Mouse (Mus musculus) embryonic facial prominence, embryonic 11.5 days (tissue): ENCODE measurements at regions not wholly inside any gene's neighbourhood (a gene's known extent, or its start where the extent isn't known, plus 50 kb on each side); places are given as distances from the start of the nearest gene placed in this dataset.
A peak's percentile ranks its signal among the peaks of the same experiment; 100 is the strongest.

Experiments
- ATAC-seq: fragments of 200-750 bp; cut with Nextera tagmentation; replicated peaks from 2 replicates; pipeline ENCODE4 v1.8.0; 2017; ENCODE audit warnings: low read depth; ENCODE audit not compliant: insufficient number of reproducible peaks, low FRiP score, low TSS enrichment
- DNase-seq: peaks from one replicate; pipeline ENCODE4 v3.0.0-alpha.2; 2015; ENCODE audit warnings: low spot score
- H3K27ac ChIP-seq: fragments of 300-500 bp; sonication (generic); replicated peaks from 2 replicates; pipeline ENCODE4 v1.5.1; 2014; ENCODE audit warnings: mild to moderate bottlenecking, low read depth, low read length, control low read depth
- H3K27me3 ChIP-seq: fragments of 300-500 bp; sonication (generic); 2 replicates; pipeline ENCODE4 v1.6.1; 2014; ENCODE audit warnings: mild to moderate bottlenecking, low read length, moderate library complexity, mixed read lengths; ENCODE audit not compliant: control insufficient read depth, insufficient read depth
- H3K36me3 ChIP-seq: fragments of 300-500 bp; sonication (generic); replicated peaks from 2 replicates; pipeline ENCODE4 v1.6.1; 2014; ENCODE audit warnings: low read depth, mild to moderate bottlenecking, low read length, moderate library complexity, mixed read lengths; ENCODE audit not compliant: control insufficient read depth, insufficient read depth
- H3K4me1 ChIP-seq: fragments of 300-500 bp; sonication (generic); 2 replicates; pipeline ENCODE4 v1.6.1; 2014; ENCODE audit warnings: low read length, mixed read lengths; ENCODE audit not compliant: control insufficient read depth, insufficient read depth
- H3K4me2 ChIP-seq: fragments of 300-500 bp; sonication (generic); 2 replicates; pipeline ENCODE4 v1.6.1; 2014; ENCODE audit warnings: low read depth, mild to moderate bottlenecking, control low read depth, low read length, moderate library complexity
- H3K4me3 ChIP-seq: fragments of 300-500 bp; sonication (generic); 2 replicates; pipeline ENCODE4 v1.5.1; 2014; ENCODE audit warnings: low read depth, low read length, control low read depth
- H3K9ac ChIP-seq: fragments of 300-500 bp; sonication (generic); replicated peaks from 2 replicates; pipeline ENCODE4 v1.6.1; 2014; ENCODE audit warnings: mild to moderate bottlenecking, control low read depth, low read length
- H3K9me3 ChIP-seq: fragments of 300-500 bp; sonication (generic); replicated peaks from 2 replicates; pipeline ENCODE4 v1.6.1; 2016; ENCODE audit warnings: mild to moderate bottlenecking, low read length, inconsistent platforms, mixed read lengths; ENCODE audit not compliant: control insufficient read depth
- WGBS: fragments of 180-500 bp; shearing (Covaris S2); extraction: QIAGEN DNeasy Blood & Tissue Kit; methylation state at CpG from one replicate; pipeline ENCODE4 v1.1.7; 2014; 5-methylcytosine and 5-hydroxymethylcytosine counted together

GRCm38 (mm10) chr5:12892333-12892732 is 232.9 kb upstream of the Sema3a start:
- DNase-seq (no peak), ATAC-seq (no peak)
- no peak overlapping the region for H3K27ac ChIP-seq
- H3K36me3 ChIP-seq = no peaks in the 10 kb centered on the region
- no peaks in the 10 kb centered on the region for H3K27me3 ChIP-seq
- no peaks in the 10 kb centered on the region for H3K9me3 ChIP-seq
- H3K9ac ChIP-seq = no peak overlapping the region
- H3K4me1 ChIP-seq = no peaks in the 10 kb centered on the region
- no peak overlapping the region for H3K4me2 ChIP-seq
- no peak overlapping the region for H3K4me3 ChIP-seq

GRCm38 (mm10) chr5:12894638-12895037 is 230.6 kb upstream of the Sema3a start:
- Histone ChIP-seq H3K27me3 (no peaks in the 10 kb centered on the region), H3K36me3 (no peaks in the 10 kb centered on the region), H3K4me3 (no peak overlapping the region), H3K9me3 (no peaks in the 10 kb centered on the region), H3K4me2 (no peak overlapping the region), H3K4me1 (no peaks in the 10 kb centered on the region), H3K27ac (no peak overlapping the region), H3K9ac (no peak overlapping the region)
- ATAC-seq = peak; percentile 65; the same call in 1 of the 2 replicates
- no peak for DNase-seq
- 59% methylated on average over 2 of the region's 2 CpGs for WGBS

- H3K4me2 ChIP-seq = no peak overlapping the region
- no peak overlapping the region for H3K4me3 ChIP-seq
- no peaks in the 10 kb centered on the region for H3K9me3 ChIP-seq
- H3K27ac ChIP-seq = no peak overlapping the region
- H3K27me3 ChIP-seq = no peaks in the 10 kb centered on the region
- no peaks in the 10 kb centered on the region for H3K36me3 ChIP-seq
- ATAC-seq (no peak), DNase-seq (no peak)
- no peak overlapping the region for H3K9ac ChIP-seq
- H3K4me1 ChIP-seq = no peaks in the 10 kb centered on the region
These were observed 214.5 kb upstream of the Sema3a start for GRCm38 (mm10) chr5:12910741-12911140.

- 39% methylated on average over 1 of the region's 1 CpGs for WGBS
- H3K9me3 ChIP-seq = no peaks in the 10 kb centered on the region
- no peak overlapping the region for H3K4me2 ChIP-seq
- H3K27me3 ChIP-seq = no peaks in the 10 kb centered on the region
- no peak overlapping the region for H3K4me3 ChIP-seq
- H3K4me1 ChIP-seq = no peaks in the 10 kb centered on the region
- ATAC-seq (no peak), DNase-seq (no peak)
- H3K9ac ChIP-seq = no peak overlapping the region
- no peaks in the 10 kb centered on the region for H3K36me3 ChIP-seq
- no peak overlapping the region for H3K27ac ChIP-seq
These were observed 210.8 kb upstream of the Sema3a start for GRCm38 (mm10) chr5:12914395-12914794.

- Histone ChIP-seq H3K9ac (no peak overlapping the region), H3K36me3 (no peaks in the 10 kb centered on the region), H3K27me3 (no peaks in the 10 kb centered on the region), H3K27ac (no peak overlapping the region), H3K4me2 (no peak overlapping the region), H3K4me1 (no peaks in the 10 kb centered on the region), H3K4me3 (no peak overlapping the region), H3K9me3 (no peaks in the 10 kb centered on the region)
- DNase-seq (no peak), ATAC-seq (no peak)
- WGBS = 92% methylated on average over 2 of the region's 2 CpGs
These were observed 205.9 kb upstream of the Sema3a start for GRCm38 (mm10) chr5:12919335-12919734.

- ATAC-seq (no peak), DNase-seq (no peak)
- Histone ChIP-seq H3K4me1 (no peaks in the 10 kb centered on the region), H3K4me3 (no peak overlapping the region), H3K4me2 (no peak overlapping the region), H3K27ac (no peak overlapping the region), H3K36me3 (no peaks in the 10 kb centered on the region), H3K9ac (no peak overlapping the region), H3K27me3 (no peaks in the 10 kb centered on the region), H3K9me3 (no peaks in the 10 kb centered on the region)
These were observed 202.3 kb upstream of the Sema3a start for GRCm38 (mm10) chr5:12922889-12923288.

- H3K27ac ChIP-seq = no peak overlapping the region
- H3K36me3 ChIP-seq = no peaks in the 10 kb centered on the region
- DNase-seq (no peak), ATAC-seq (no peak)
- H3K4me3 ChIP-seq = no peak overlapping the region
- H3K4me1 ChIP-seq = no peaks in the 10 kb centered on the region
- no peaks in the 10 kb centered on the region for H3K27me3 ChIP-seq
- H3K4me2 ChIP-seq = no peak overlapping the region
- no peak overlapping the region for H3K9ac ChIP-seq
- H3K9me3 ChIP-seq = no peaks in the 10 kb centered on the region
These were observed 199.7 kb upstream of the Sema3a start for GRCm38 (mm10) chr5:12925466-12925865.

GRCm38 (mm10) chr5:12926289-12926688 is 198.9 kb upstream of the Sema3a start:
- H3K27me3 ChIP-seq = no peaks in the 10 kb centered on the region
- no peaks in the 10 kb centered on the region for H3K36me3 ChIP-seq
- H3K4me1 ChIP-seq = no peaks in the 10 kb centered on the region
- no peaks in the 10 kb centered on the region for H3K9me3 ChIP-seq
- DNase-seq (no peak), ATAC-seq (no peak)
- H3K27ac ChIP-seq = no peak overlapping the region
- no peak overlapping the region for H3K4me3 ChIP-seq
- H3K9ac ChIP-seq = no peak overlapping the region
- WGBS = 69% methylated on average over 8 of the region's 8 CpGs
- no peak overlapping the region for H3K4me2 ChIP-seq

- H3K9me3 ChIP-seq = no peaks in the 10 kb centered on the region
- 89% methylated on average over 3 of the region's 3 CpGs for WGBS
- DNase-seq (no peak), ATAC-seq (no peak)
- no peaks in the 10 kb centered on the region for H3K4me1 ChIP-seq
- H3K27me3 ChIP-seq = no peaks in the 10 kb centered on the region
- H3K36me3 ChIP-seq = no peaks in the 10 kb centered on the region
- H3K4me3 ChIP-seq = no peak overlapping the region
- H3K9ac ChIP-seq = no peak overlapping the region
- no peak overlapping the region for H3K4me2 ChIP-seq
- no peak overlapping the region for H3K27ac ChIP-seq
These were observed 198.0 kb upstream of the Sema3a start for GRCm38 (mm10) chr5:12927247-12927646.
